Mouse (Mus musculus) kidney, embryonic 16.5 days (tissue): ENCODE data around the gene Gm3336. TPM values are rescaled to one million over a fixed set of nuclear protein-coding genes. Genes with fewer than 3 reads are reported as not detected.
A peak's percentile ranks its signal among the peaks of the same experiment; 100 is the strongest.

Experiments
- ATAC-seq: fragments of 200-750 bp; cut with Nextera tagmentation; 2 replicates; pipeline ENCODE4 v1.8.0; 2017; ENCODE audit warnings: moderate TSS enrichment; ENCODE audit not compliant: low FRiP score, low TSS enrichment
- H3K27ac ChIP-seq: fragments of 300-500 bp; sonication (generic); 2 replicates; pipeline ENCODE4 v1.5.1; 2014; ENCODE audit warnings: low read length
- H3K27me3 ChIP-seq: fragments of 300-500 bp; sonication (generic); 2 replicates; pipeline ENCODE4 v1.6.1; 2014; ENCODE audit warnings: low read length, control low read depth, mixed read lengths; ENCODE audit not compliant: insufficient read depth
- H3K36me3 ChIP-seq: fragments of 300-500 bp; sonication (generic); 2 replicates; pipeline ENCODE4 v1.6.1; 2014; ENCODE audit warnings: low read length, control low read depth, mixed read lengths; ENCODE audit not compliant: insufficient read depth
- H3K4me1 ChIP-seq: fragments of 300-500 bp; sonication (generic); 2 replicates; pipeline ENCODE4 v1.6.1; 2014; ENCODE audit warnings: low read length, control low read depth, mixed read lengths; ENCODE audit not compliant: insufficient read depth
- H3K4me2 ChIP-seq: fragments of 300-500 bp; sonication (generic); replicated peaks from 2 replicates; pipeline ENCODE4 v1.6.1; 2014; ENCODE audit warnings: low read depth, low read length
- H3K4me3 ChIP-seq: fragments of 300-500 bp; sonication (generic); 2 replicates; pipeline ENCODE4 v1.5.1; 2014; ENCODE audit warnings: mild to moderate bottlenecking, low read length
- H3K9ac ChIP-seq: fragments of 300-500 bp; sonication (generic); replicated peaks from 2 replicates; pipeline ENCODE4 v1.6.1; 2014; ENCODE audit warnings: low read length
- H3K9me3 ChIP-seq: fragments of 300-500 bp; sonication (generic); 2 replicates; pipeline ENCODE4 v1.6.1; 2016; ENCODE audit warnings: low read length, control low read depth
- WGBS: fragments of 180-500 bp; shearing (Covaris S2); extraction: QIAGEN DNeasy Blood & Tissue Kit; methylation state at CpG from one replicate; pipeline ENCODE4 v1.1.7; 2014; 5-methylcytosine and 5-hydroxymethylcytosine counted together
- polyA plus RNA-seq: library from polyadenylated mRNA; unstranded; fragments of >200 nt; fragmentation: Nextera tagmentation; extraction: Ambion mirVana; gene quantifications from 2 replicates; pipeline ENCODE4 v1.2.1, GENCODE M21; 2015

The Gm3336 gene
- polyA plus RNA-seq, 1 experiment from 2014 or later = 0.52 TPM

- ATAC-seq = no peak
- H3K27ac ChIP-seq = no peak overlapping the region
- peaks cover 23% of the 10 kb centered on the region for H3K4me1 ChIP-seq
- WGBS = 26% methylated on average over 14 of the region's 14 CpGs
- no peak overlapping the region for H3K4me3 ChIP-seq
- H3K4me2 ChIP-seq = no peak overlapping the region
- H3K36me3 ChIP-seq = no peaks in the 10 kb centered on the region
- no peak overlapping the region for H3K9ac ChIP-seq
- peaks cover 5% of the 10 kb centered on the region; the same call in 1 of the 2 replicates for H3K27me3 ChIP-seq
- no peaks in the 10 kb centered on the region for H3K9me3 ChIP-seq
Measured at GRCm38 (mm10) chr8:70725792-70726447, 7.6 kb downstream of the Gm3336 start.

- Histone ChIP-seq H3K27ac (no peak overlapping the region), H3K27me3 (peaks cover 5% of the 10 kb centered on the region; the same call in 1 of the 2 replicates), H3K36me3 (no peaks in the 10 kb centered on the region), H3K4me1 (peaks cover 23% of the 10 kb centered on the region), H3K9ac (no peak overlapping the region), H3K4me2 (no peak overlapping the region), H3K9me3 (no peaks in the 10 kb centered on the region), H3K4me3 (no peak overlapping the region)
- no peak for ATAC-seq
- WGBS = 43% methylated on average over 11 of the region's 11 CpGs
Measured at GRCm38 (mm10) chr8:70726721-70727120, 8.4 kb downstream of the Gm3336 start.

- peak; percentile 69 for ATAC-seq
- peak overlapping the region; percentile 60 for H3K4me2 ChIP-seq
- H3K27me3 ChIP-seq = peaks cover 5% of the 10 kb centered on the region; the same call in 1 of the 2 replicates
Measured at GRCm38 (mm10) chr8:70729808-70730475, 11.6 kb downstream of the Gm3336 start.

GRCm38 (mm10) chr8:70730956-70731355 lies 12.6 kb downstream of the Gm3336 start:
- H3K27me3 ChIP-seq = peaks cover 7% of the 10 kb centered on the region; the same call in 1 of the 2 replicates
- H3K4me2 ChIP-seq = no peak overlapping the region
- no peaks in the 10 kb centered on the region for H3K36me3 ChIP-seq
- H3K27ac ChIP-seq = no peak overlapping the region
- H3K4me3 ChIP-seq = no peak overlapping the region
- 75% methylated on average over 4 of the region's 4 CpGs for WGBS
- ATAC-seq = no peak
- no peak overlapping the region for H3K9ac ChIP-seq
- H3K9me3 ChIP-seq = no peaks in the 10 kb centered on the region
- H3K4me1 ChIP-seq = 0 out of 2 replicates have a peak, but pooled peaks cover 6% of the 10 kb centered on the region

More at GRCm38 (mm10) chr8:70729808-70730475, 11.6 kb downstream of the Gm3336 start:
- H3K9ac ChIP-seq = peak overlapping the region; percentile 53
- no peaks in the 10 kb centered on the region for H3K9me3 ChIP-seq
- H3K4me1 ChIP-seq = peaks cover 9% of the 10 kb centered on the region; the same call in 1 of the 2 replicates
- WGBS = 3% methylated on average over 34 of the region's 34 CpGs
- H3K27ac ChIP-seq = no peak overlapping the region
- H3K36me3 ChIP-seq = no peaks in the 10 kb centered on the region
- H3K4me3 ChIP-seq = peak overlapping the region; percentile 41

- Histone ChIP-seq H3K27me3 (peaks cover 22% of the 10 kb centered on the region), H3K9ac (no peak overlapping the region), H3K27ac (no peak overlapping the region), H3K4me2 (no peak overlapping the region), H3K36me3 (no peaks in the 10 kb centered on the region), H3K4me1 (peaks cover 6% of the 10 kb centered on the region; the same call in 1 of the 2 replicates), H3K4me3 (no peak overlapping the region), H3K9me3 (no peaks in the 10 kb centered on the region)
- 70% methylated on average over 5 of the region's 5 CpGs for WGBS
- no peak for ATAC-seq
Measured at GRCm38 (mm10) chr8:70737705-70738104, 19.4 kb downstream of the Gm3336 start.

GRCm38 (mm10) chr8:70738211-70738610 lies 19.9 kb downstream of the Gm3336 start:
- Histone ChIP-seq H3K27me3 (peaks cover 26% of the 10 kb centered on the region), H3K4me1 (peaks cover 8% of the 10 kb centered on the region), H3K27ac (no peak overlapping the region), H3K9me3 (no peaks in the 10 kb centered on the region), H3K4me2 (no peak overlapping the region), H3K4me3 (no peak overlapping the region), H3K9ac (no peak overlapping the region), H3K36me3 (no peaks in the 10 kb centered on the region)
- ATAC-seq = no peak
- WGBS = 53% methylated on average over 3 of the region's 3 CpGs

- no peak overlapping the region for H3K4me2 ChIP-seq
- H3K36me3 ChIP-seq = no peaks in the 10 kb centered on the region
- ATAC-seq = no peak
- no peak overlapping the region for H3K9ac ChIP-seq
- WGBS = 44% methylated on average over 5 of the region's 5 CpGs
- no peak overlapping the region for H3K27ac ChIP-seq
- H3K4me3 ChIP-seq = no peak overlapping the region
- no peaks in the 10 kb centered on the region for H3K9me3 ChIP-seq
- peaks cover 55% of the 10 kb centered on the region for H3K27me3 ChIP-seq
- peaks cover 19% of the 10 kb centered on the region for H3K4me1 ChIP-seq
Measured at GRCm38 (mm10) chr8:70741661-70742060, 23.3 kb downstream of the Gm3336 start.

GRCm38 (mm10) chr8:70742176-70742575 lies 23.8 kb downstream of the Gm3336 start:
- H3K4me1 ChIP-seq = peaks cover 22% of the 10 kb centered on the region
- no peaks in the 10 kb centered on the region for H3K9me3 ChIP-seq
- H3K9ac ChIP-seq = no peak overlapping the region
- no peak overlapping the region for H3K27ac ChIP-seq
- no peak for ATAC-seq
- peaks cover 55% of the 10 kb centered on the region for H3K27me3 ChIP-seq
- no peak overlapping the region for H3K4me3 ChIP-seq
- WGBS = 55% methylated on average over 11 of the region's 11 CpGs
- no peaks in the 10 kb centered on the region for H3K36me3 ChIP-seq
- no peak overlapping the region for H3K4me2 ChIP-seq

GRCm38 (mm10) chr8:70742981-70743655 lies 24.8 kb downstream of the Gm3336 start:
- H3K36me3 ChIP-seq = no peaks in the 10 kb centered on the region
- H3K9ac ChIP-seq = peak overlapping the region; percentile 58; the same call in 1 of the 2 replicates
- ATAC-seq = no peak

More at GRCm38 (mm10) chr8:70742981-70743655, 24.8 kb downstream of the Gm3336 start:
- Histone ChIP-seq H3K4me1 (peaks cover 23% of the 10 kb centered on the region), H3K9me3 (no peaks in the 10 kb centered on the region), H3K27ac (no peak overlapping the region), H3K4me3 (peak overlapping the region; percentile 38), H3K27me3 (peaks cover 59% of the 10 kb centered on the region), H3K4me2 (peak overlapping the region; percentile 59)
- whole genome bisulfite sequencing = 3% methylated on average over 38 of the region's 38 CpGs
